Mouse (Mus musculus): ENCODE measurements at regions not wholly inside any gene's neighbourhood (a gene's known extent, or its start where the extent isn't known, plus 50 kb on each side); places are given as distances from the start of the nearest gene placed in this dataset.
"Not testable (repeated sequence)": the region's sequence is repeated elsewhere in the genome, so short reads cannot be mapped to it uniquely, and the experiment has no call there.

DNA sequence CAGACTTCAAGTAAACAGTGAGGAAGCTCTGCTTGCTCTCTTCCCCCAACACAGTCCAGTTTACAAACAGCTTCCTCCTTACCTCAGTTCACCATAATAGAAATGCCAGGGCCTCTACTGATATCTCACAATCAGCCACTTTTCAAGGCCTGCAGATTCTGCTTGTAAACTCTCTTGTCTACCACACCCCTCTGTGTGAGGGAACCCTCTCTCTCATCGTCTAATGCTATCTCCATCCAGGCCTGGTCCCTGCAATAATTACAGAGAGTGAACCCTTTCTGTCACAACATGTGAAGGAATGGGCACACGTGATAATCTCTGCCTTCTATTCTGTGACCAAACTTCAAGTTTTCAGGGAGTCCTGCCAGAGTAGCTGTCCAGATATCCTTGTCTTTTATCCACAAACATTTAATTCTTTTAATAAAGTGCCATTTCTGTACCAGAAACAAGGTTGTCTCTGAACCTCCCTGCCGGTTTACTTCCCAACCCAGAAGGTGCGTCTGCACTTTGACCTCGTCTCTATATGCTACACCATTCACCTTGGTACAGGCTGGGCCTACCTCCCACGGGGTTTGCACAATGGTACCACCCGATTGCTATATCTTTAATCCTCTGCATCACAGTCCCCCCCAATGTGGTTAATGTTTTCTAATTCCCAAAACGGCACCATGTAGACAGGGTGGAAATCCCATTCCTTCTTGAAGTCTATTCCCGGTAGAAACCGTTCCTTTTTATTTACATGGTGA, 219.6 kb downstream of the Samd9l start:
- 75% methylated on average over 7 of the region's 10 CpGs for WGBS
- peaks cover 14% of the 10 kb centered on the region for H3K9me3 ChIP-seq (ENCODE audit: control insufficient read depth, low read length)
- H3K4me2 ChIP-seq (ENCODE audit: low read depth, severe bottlenecking); H3K27me3 ChIP-seq (ENCODE audit: control insufficient read depth, insufficient read depth, low read length); DNase-seq (ENCODE audit: low spot score); H3K27ac ChIP-seq (replicated peaks; ENCODE audit: low read depth, low read length); ATAC-seq (ENCODE audit: insufficient number of reproducible peaks, low FRiP score, low TSS enrichment, low read depth); H3K4me1 ChIP-seq (ENCODE audit: control insufficient read depth, insufficient read depth, low read length); H3K9ac ChIP-seq (ENCODE audit: low read length); H3K4me3 ChIP-seq (ENCODE audit: low read depth, low read length); H3K36me3 ChIP-seq (ENCODE audit: control insufficient read depth, insufficient read depth, low read length): not testable (repeated sequence)

DNA sequence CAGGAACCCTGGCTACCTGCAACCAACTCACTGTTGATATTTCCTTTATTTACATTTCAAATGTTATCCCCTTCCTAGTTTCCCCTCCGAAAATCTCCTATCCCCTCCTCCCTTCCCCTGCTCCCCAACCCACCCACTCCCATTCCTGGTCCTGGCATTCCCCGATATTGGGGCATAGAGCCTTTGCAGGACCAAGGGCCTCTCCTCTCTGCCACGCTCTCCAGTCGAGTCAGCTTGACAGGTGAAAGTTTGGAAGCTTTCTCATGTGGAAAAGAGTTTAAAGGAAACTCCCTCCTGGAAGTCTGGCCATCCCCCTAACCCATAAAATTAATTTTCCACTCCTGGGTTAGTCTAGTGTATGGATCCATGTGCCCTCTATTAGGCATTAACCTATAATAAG, 229.9 kb downstream of the Samd9l start:
- ATAC-seq (ENCODE audit: insufficient number of reproducible peaks, low FRiP score, low TSS enrichment, low read depth); H3K27me3 ChIP-seq (ENCODE audit: control insufficient read depth, insufficient read depth, low read length); DNase-seq (ENCODE audit: low spot score); H3K4me3 ChIP-seq (ENCODE audit: low read depth, low read length); H3K36me3 ChIP-seq (ENCODE audit: control insufficient read depth, insufficient read depth, low read length); H3K4me1 ChIP-seq (ENCODE audit: control insufficient read depth, insufficient read depth, low read length); H3K9ac ChIP-seq (ENCODE audit: low read length); H3K27ac ChIP-seq (replicated peaks; ENCODE audit: low read depth, low read length); H3K9me3 ChIP-seq (ENCODE audit: control insufficient read depth, low read length); H3K4me2 ChIP-seq (ENCODE audit: low read depth, severe bottlenecking): not testable (repeated sequence)
- 63% methylated on average over 3 of the region's 4 CpGs for WGBS

DNA sequence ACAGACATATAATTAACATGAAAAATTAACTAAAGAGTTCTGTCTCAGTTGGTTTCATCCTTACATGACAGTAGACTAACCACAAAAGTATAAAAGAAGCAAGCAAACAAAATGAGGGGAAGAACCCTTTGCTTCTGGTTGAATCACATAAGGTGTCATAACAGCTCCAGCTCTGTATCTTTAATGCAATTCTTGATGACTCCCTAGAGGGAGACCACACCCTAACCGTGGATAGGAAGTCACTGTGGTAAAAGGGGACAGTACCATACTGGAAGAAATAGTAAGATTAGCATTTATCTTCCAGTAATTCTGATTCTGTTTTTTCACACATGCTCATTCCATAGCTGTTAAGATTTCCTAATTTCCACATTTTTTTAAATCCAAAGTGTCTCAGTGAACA, 233.2 kb downstream of the Samd9l start:
- H3K27me3 ChIP-seq (ENCODE audit: control insufficient read depth, insufficient read depth, low read length); H3K9me3 ChIP-seq (ENCODE audit: control insufficient read depth, low read length); DNase-seq (ENCODE audit: low spot score); H3K27ac ChIP-seq (replicated peaks; ENCODE audit: low read depth, low read length); H3K4me1 ChIP-seq (ENCODE audit: control insufficient read depth, insufficient read depth, low read length); H3K4me2 ChIP-seq (ENCODE audit: low read depth, severe bottlenecking); H3K36me3 ChIP-seq (ENCODE audit: control insufficient read depth, insufficient read depth, low read length); ATAC-seq (ENCODE audit: insufficient number of reproducible peaks, low FRiP score, low TSS enrichment, low read depth); H3K4me3 ChIP-seq (ENCODE audit: low read depth, low read length); H3K9ac ChIP-seq (ENCODE audit: low read length): not testable (repeated sequence)
- WGBS: no CpG with 5 or more reads among the region's 1 CpGs

DNA sequence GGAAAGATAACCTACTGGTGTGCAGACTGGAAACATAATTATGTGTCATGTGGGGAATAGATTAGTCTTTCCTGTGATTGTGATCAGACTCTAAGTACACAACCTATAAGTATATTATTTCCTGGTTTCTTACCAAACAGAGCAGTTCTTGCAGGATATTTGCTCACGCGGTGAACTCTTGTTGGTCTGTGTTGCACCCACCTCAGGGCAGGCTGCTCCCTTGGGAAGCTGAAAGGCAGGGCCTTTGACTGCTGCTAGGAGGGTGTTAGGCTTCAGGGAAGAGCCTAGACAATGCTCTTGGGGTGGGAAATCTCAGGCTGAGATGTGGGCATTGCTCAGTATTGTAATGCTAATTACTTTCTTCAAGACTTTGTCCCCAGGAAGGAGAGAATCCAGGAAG, 247.5 kb downstream of the Samd9l start:
- 48% methylated on average over 2 of the region's 2 CpGs for WGBS
- not testable (repeated sequence) for DNase-seq (ENCODE audit: low spot score); H3K4me2 ChIP-seq (ENCODE audit: low read depth, severe bottlenecking); H3K27ac ChIP-seq (replicated peaks; ENCODE audit: low read depth, low read length); H3K36me3 ChIP-seq (ENCODE audit: control insufficient read depth, insufficient read depth, low read length); H3K9me3 ChIP-seq (ENCODE audit: control insufficient read depth, low read length); ATAC-seq (ENCODE audit: insufficient number of reproducible peaks, low FRiP score, low TSS enrichment, low read depth); H3K27me3 ChIP-seq (ENCODE audit: control insufficient read depth, insufficient read depth, low read length); H3K4me3 ChIP-seq (ENCODE audit: low read depth, low read length); H3K4me1 ChIP-seq (ENCODE audit: control insufficient read depth, insufficient read depth, low read length); H3K9ac ChIP-seq (ENCODE audit: low read length)

DNA sequence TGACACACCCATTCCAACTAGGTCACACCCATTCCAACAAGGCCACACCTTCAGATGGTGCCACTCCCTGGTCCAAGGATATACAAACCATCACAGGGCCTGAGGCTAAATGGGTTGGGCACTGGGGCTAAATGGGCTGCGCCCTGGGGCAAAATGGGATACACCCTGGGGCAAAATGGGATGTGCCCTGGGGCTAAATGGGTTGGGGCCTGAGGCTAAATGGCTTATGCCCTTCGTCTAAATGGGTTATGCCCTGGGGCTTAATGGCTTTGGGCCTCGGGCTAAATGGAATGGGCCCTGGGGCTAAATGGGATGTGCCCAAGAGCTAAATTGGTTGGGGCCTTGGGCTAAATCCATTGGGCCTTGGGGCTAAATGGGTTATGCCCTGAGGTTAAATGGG, 261.5 kb downstream of the Samd9l start:
- not testable (repeated sequence) for H3K36me3 ChIP-seq (ENCODE audit: control insufficient read depth, insufficient read depth, low read length); H3K27ac ChIP-seq (replicated peaks; ENCODE audit: low read depth, low read length); H3K9ac ChIP-seq (ENCODE audit: low read length); DNase-seq (ENCODE audit: low spot score); H3K4me1 ChIP-seq (ENCODE audit: control insufficient read depth, insufficient read depth, low read length); H3K4me3 ChIP-seq (ENCODE audit: low read depth, low read length); ATAC-seq (ENCODE audit: insufficient number of reproducible peaks, low FRiP score, low TSS enrichment, low read depth); H3K27me3 ChIP-seq (ENCODE audit: control insufficient read depth, insufficient read depth, low read length); H3K4me2 ChIP-seq (ENCODE audit: low read depth, severe bottlenecking)
- H3K9me3 ChIP-seq (ENCODE audit: control insufficient read depth, low read length): peaks cover 11% of the 10 kb centered on the region; the same call in 1 of the 2 replicates
- WGBS: 77% methylated on average over 3 of the region's 3 CpGs

DNA sequence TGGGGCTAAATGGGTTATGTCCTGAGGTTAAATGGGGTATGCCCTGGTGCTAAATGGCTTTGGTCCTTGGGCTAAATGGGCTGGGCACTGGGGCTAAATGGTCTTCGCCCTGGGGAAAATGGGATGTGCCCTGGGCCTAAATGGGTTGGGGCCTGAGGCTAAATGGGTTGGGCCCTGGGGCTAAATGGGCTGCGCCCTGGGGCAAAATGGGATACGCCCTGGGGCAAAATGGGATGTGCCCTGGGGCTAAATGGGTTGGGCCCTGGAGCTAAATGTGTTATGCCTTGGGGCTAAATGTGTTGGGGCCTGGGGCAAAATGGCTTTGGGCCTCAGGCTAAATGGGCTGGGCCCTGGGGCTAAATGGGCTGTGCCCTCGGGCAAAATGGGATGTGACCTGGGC, 265.6 kb downstream of the Samd9l start:
- not testable (repeated sequence) for H3K9ac ChIP-seq (ENCODE audit: low read length); ATAC-seq (ENCODE audit: insufficient number of reproducible peaks, low FRiP score, low TSS enrichment, low read depth); H3K4me2 ChIP-seq (ENCODE audit: low read depth, severe bottlenecking); H3K9me3 ChIP-seq (ENCODE audit: control insufficient read depth, low read length); H3K36me3 ChIP-seq (ENCODE audit: control insufficient read depth, insufficient read depth, low read length); DNase-seq (ENCODE audit: low spot score); H3K4me3 ChIP-seq (ENCODE audit: low read depth, low read length); H3K27ac ChIP-seq (replicated peaks; ENCODE audit: low read depth, low read length); H3K4me1 ChIP-seq (ENCODE audit: control insufficient read depth, insufficient read depth, low read length); H3K27me3 ChIP-seq (ENCODE audit: control insufficient read depth, insufficient read depth, low read length)
- WGBS: 82% methylated on average over 4 of the region's 4 CpGs

DNA sequence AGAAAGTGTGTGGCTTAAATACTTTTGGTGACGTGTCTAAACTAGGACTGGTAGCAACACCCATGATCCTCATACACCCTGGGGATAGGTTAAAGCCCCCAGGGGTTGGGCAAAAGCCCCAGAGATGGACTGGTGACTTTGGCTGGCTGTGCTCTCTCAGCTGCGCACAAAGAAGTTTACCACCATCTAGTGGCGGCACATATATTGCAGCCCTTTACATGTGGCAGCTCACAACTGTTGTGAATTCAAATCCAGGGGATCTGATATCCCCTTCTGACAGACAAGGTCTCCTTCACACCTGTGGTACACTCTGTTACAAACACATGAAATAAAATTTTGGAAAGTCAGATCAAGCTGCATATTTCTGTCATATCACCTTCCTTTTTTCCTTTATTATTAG, 283.1 kb downstream of the Samd9l start:
- H3K4me2 ChIP-seq (ENCODE audit: low read depth, severe bottlenecking); H3K36me3 ChIP-seq (ENCODE audit: control insufficient read depth, insufficient read depth, low read length); H3K9ac ChIP-seq (ENCODE audit: low read length); H3K9me3 ChIP-seq (ENCODE audit: control insufficient read depth, low read length); H3K4me3 ChIP-seq (ENCODE audit: low read depth, low read length); H3K27me3 ChIP-seq (ENCODE audit: control insufficient read depth, insufficient read depth, low read length); H3K4me1 ChIP-seq (ENCODE audit: control insufficient read depth, insufficient read depth, low read length); DNase-seq (ENCODE audit: low spot score); ATAC-seq (ENCODE audit: insufficient number of reproducible peaks, low FRiP score, low TSS enrichment, low read depth); H3K27ac ChIP-seq (replicated peaks; ENCODE audit: low read depth, low read length): not testable (repeated sequence)
- 50% methylated on average over 1 of the region's 3 CpGs for WGBS

Data from limb, embryonic 11.5 days (tissue).